Mouse (Mus musculus) myocyte (in vitro differentiated cells): ENCODE results near the gene Pycr2.

Source experiments
- CEBPB ChIP-seq: IDR thresholded peaks from 2 replicates; pipeline ENCODE4 v1.6.1; 2011; ENCODE audit warnings: mild to moderate bottlenecking, moderate library complexity; ENCODE audit not compliant: poor library complexity, insufficient read depth, severe bottlenecking
- E2F4 ChIP-seq: IDR thresholded peaks from one replicate; pipeline ENCODE4 v1.6.1; 2011; ENCODE audit warnings: mild to moderate bottlenecking, control low read depth, moderate library complexity; ENCODE audit not compliant: insufficient read depth
- MAX ChIP-seq: IDR thresholded peaks from one replicate; pipeline ENCODE4 v1.6.1; 2011; ENCODE audit warnings: low read depth, mild to moderate bottlenecking, control low read depth
- MYOD1 ChIP-seq, 3 experiments: IDR thresholded peaks; one replicate each; pipeline ENCODE4 v1.6.1; 2011; ENCODE audit warnings: control low read depth in 2 of 3, low read depth in 2 of 3, mild to moderate bottlenecking in 2 of 3, moderate library complexity in 1 of 3; ENCODE audit not compliant: insufficient read length in 2 of 3, control insufficient read depth in 1 of 3
- MYOG ChIP-seq, 3 experiments: IDR thresholded peaks; one replicate each; pipeline ENCODE4 v1.6.1; 2011; ENCODE audit warnings: control low read depth in 2 of 3, low read depth in 2 of 3, mild to moderate bottlenecking in 2 of 3; ENCODE audit not compliant: insufficient read length in 2 of 3, control insufficient read depth in 1 of 3, insufficient read depth in 1 of 3
- POLR2A ChIP-seq: IDR thresholded peaks from one replicate; pipeline ENCODE4 v1.6.1; 2011; ENCODE audit warnings: low read depth, mild to moderate bottlenecking, control low read depth, moderate library complexity; ENCODE audit not compliant: insufficient read length
- POLR2AphosphoS2 ChIP-seq: IDR thresholded peaks from one replicate; pipeline ENCODE4 v1.6.1; 2011; ENCODE audit warnings: low read depth, control low read depth; ENCODE audit not compliant: insufficient read length
- TCF12 ChIP-seq: IDR thresholded peaks from one replicate; pipeline ENCODE4 v1.6.1; 2011; ENCODE audit warnings: mild to moderate bottlenecking, control low read depth; ENCODE audit not compliant: poor library complexity, insufficient read depth, severe bottlenecking
- TCF3 ChIP-seq: IDR thresholded peaks from one replicate; pipeline ENCODE4 v1.6.1; 2011; ENCODE audit warnings: low read depth, control low read depth; ENCODE audit not compliant: insufficient read length
- USF1 ChIP-seq: IDR thresholded peaks from one replicate; pipeline ENCODE4 v1.6.1; 2011; ENCODE audit warnings: low read depth, mild to moderate bottlenecking, control low read depth, moderate library complexity

DNA sequence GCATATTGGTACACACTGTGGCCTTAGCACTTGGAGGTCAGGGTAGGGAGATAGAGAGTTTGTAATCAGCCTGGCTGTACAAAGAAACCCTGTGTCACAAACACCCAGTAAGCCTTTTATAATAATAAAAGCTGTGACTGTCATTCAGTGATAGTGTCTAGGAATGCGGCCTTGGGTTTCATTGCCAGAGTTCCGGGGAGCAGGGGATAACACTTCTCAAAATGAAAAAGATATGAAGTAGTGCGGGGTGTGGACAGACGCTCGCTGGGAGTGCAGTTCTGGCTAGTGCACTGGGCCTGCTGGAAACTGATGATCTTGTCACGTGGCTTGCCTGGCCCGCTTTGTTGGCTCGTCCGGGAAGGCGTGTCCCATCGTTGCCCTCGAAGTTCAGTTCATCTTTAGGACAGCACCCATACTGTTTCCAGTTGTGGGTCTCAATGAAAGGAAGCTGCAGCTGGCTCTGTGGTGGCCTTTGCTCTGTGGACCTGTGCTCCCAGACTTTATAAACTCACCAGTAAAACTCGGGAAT is 33.9 kb upstream of the Pycr2 start:
- TF ChIP-seq POLR2A (no peak), CEBPB (no peak), POLR2AphosphoS2 (no peak), USF1 (no peak), MYOG (IDR thresholded peaks at IDR 0.05; ENCODE audit: control insufficient read depth in 1 of 3, insufficient read depth in 1 of 3, insufficient read length in 2 of 3, low read depth in 2 of 3) (no peak), TCF3 (no peak), TCF12 (no peak), E2F4 (no peak), MAX (no peak), MYOD1 (IDR thresholded peaks at IDR 0.05; ENCODE audit: control insufficient read depth in 1 of 3, insufficient read length in 2 of 3, low read depth in 2 of 3) (no peak)
